Comparison of ENCODE assay signal across 8 mouse cellular contexts in genomic region chr14:25606372-25607140, GRCm38 (mm10).
A peak's percentile ranks its signal among the peaks of the same experiment; 100 is the strongest.
DNase-seq lines count a peak whose midpoint lies in the region; ATAC-seq and TF ChIP-seq lines count a peak whose summit lies in the region.

No protein-coding gene starts in this region.

- DNase-seq in CD4-positive helper T cell, adult 2 months (ENCODE audit: low read depth, low spot score), result peak; percentile 82
- DNase-seq in MN1 (ENCODE audit: low spot score), result peak; percentile 67
- peak; percentile 81 for DNase-seq in embryonic facial prominence, embryonic 14.5 days (ENCODE audit: low spot score)
- peak; percentile 85 for DNase-seq in kidney, postnatal 0 days (ENCODE audit: low spot score)
- peak; percentile 86 for DNase-seq in lung, postnatal 36 days
- DNase-seq in urinary bladder, postnatal 4 days (ENCODE audit: low spot score in 2 of 2), result no peak

- H3K4me2 ChIP-seq in embryonic facial prominence, embryonic 14.5 days (ENCODE audit: low read depth, low read length), result peak overlapping the region; percentile 99
- H3K4me2 ChIP-seq in heart, embryonic 16.5 days (ENCODE audit: low read depth, low read length), result peak overlapping the region; percentile 99
- peak overlapping the region; percentile 99 for H3K4me2 ChIP-seq in kidney, postnatal 0 days (ENCODE audit: low read length)

- no peak for TF ChIP-seq CTCF in kidney, postnatal 0 days (IDR thresholded peaks at IDR 0.05; ENCODE audit: low read depth)
- TF ChIP-seq CTCF in small intestine, adult 2 months (IDR thresholded peaks at IDR 0.05; ENCODE audit: extremely low read depth, insufficient read length, insufficient replicate concordance, low read depth, low read length), result no peak

- no peaks in the 10 kb centered on the region for H3K36me3 ChIP-seq in embryonic facial prominence, embryonic 14.5 days (ENCODE audit: control insufficient read depth, insufficient read depth, low read length)
- H3K36me3 ChIP-seq in heart, embryonic 16.5 days (ENCODE audit: control insufficient read depth, insufficient read depth), result no peaks in the 10 kb centered on the region
- H3K36me3 ChIP-seq in kidney, postnatal 0 days (ENCODE audit: insufficient read depth, low read length), result no peaks in the 10 kb centered on the region
- no peaks in the 10 kb centered on the region for H3K36me3 ChIP-seq in small intestine, adult 2 months (ENCODE audit: control insufficient read depth, insufficient read depth, low read length)

- H3K27ac ChIP-seq in embryonic facial prominence, embryonic 14.5 days (replicated peaks; ENCODE audit: low read depth, low read length), result peak overlapping the region; percentile 90
- peak overlapping the region; percentile 92 for H3K27ac ChIP-seq in heart, embryonic 16.5 days (ENCODE audit: low read length)
- peak overlapping the region; percentile 72 for H3K27ac ChIP-seq in kidney, postnatal 0 days
- no peak overlapping the region for H3K27ac ChIP-seq in small intestine, adult 2 months (ENCODE audit: insufficient read depth, low read depth, low read length)

- ATAC-seq in embryonic facial prominence, embryonic 14.5 days (ENCODE audit: low read depth), result peak; percentile 12
- peak; percentile 69 for ATAC-seq in heart, embryonic 16.5 days (replicated peaks; ENCODE audit: extremely low read depth, insufficient read depth, low FRiP score)
- ATAC-seq in kidney, postnatal 0 days (replicated peaks; ENCODE audit: low FRiP score, low read depth), result peak; percentile 37; the same call in 1 of the 2 replicates

- H3K9me3 ChIP-seq in embryonic facial prominence, embryonic 14.5 days (ENCODE audit: control insufficient read depth, low read length), result no peaks in the 10 kb centered on the region
- H3K9me3 ChIP-seq in heart, embryonic 16.5 days (replicated peaks; ENCODE audit: control insufficient read depth, low read length), result no peaks in the 10 kb centered on the region
- H3K9me3 ChIP-seq in kidney, postnatal 0 days (replicated peaks; ENCODE audit: low read length), result no peaks in the 10 kb centered on the region

- peak overlapping the region; percentile 78 for H3K4me3 ChIP-seq in embryonic facial prominence, embryonic 14.5 days (ENCODE audit: low read depth, low read length)
- H3K4me3 ChIP-seq in heart, embryonic 16.5 days (ENCODE audit: low read length), result peak overlapping the region; percentile 67
- H3K4me3 ChIP-seq in kidney, postnatal 0 days (replicated peaks; ENCODE audit: low read depth, low read length), result peak overlapping the region; percentile 68
- H3K4me3 ChIP-seq in small intestine, adult 2 months (ENCODE audit: low read depth, low read length), result peak overlapping the region; percentile 64

- TF ChIP-seq POLR2A in small intestine, adult 2 months (IDR thresholded peaks at IDR 0.05; ENCODE audit: low read depth, low read length), result no peak; the same call in 1 of the 2 replicates

- WGBS in embryonic facial prominence, embryonic 14.5 days, result 4% methylated on average over 18 of the region's 31 CpGs
- 3% methylated on average over 31 of the region's 31 CpGs for WGBS in heart, embryonic 16.5 days
- WGBS in kidney, postnatal 0 days, result 3% methylated on average over 30 of the region's 31 CpGs
- 7% methylated on average over 31 of the region's 31 CpGs for WGBS in small intestine, adult 2 months

- H3K27me3 ChIP-seq in embryonic facial prominence, embryonic 14.5 days (replicated peaks; ENCODE audit: control insufficient read depth, insufficient read depth, low read length), result no peaks in the 10 kb centered on the region
- no peaks in the 10 kb centered on the region for H3K27me3 ChIP-seq in heart, embryonic 16.5 days (ENCODE audit: control insufficient read depth, insufficient read depth, low read length)
- no peaks in the 10 kb centered on the region for H3K27me3 ChIP-seq in kidney, postnatal 0 days (ENCODE audit: insufficient read depth, low read length)
- no peaks in the 10 kb centered on the region for H3K27me3 ChIP-seq in small intestine, adult 2 months (ENCODE audit: control insufficient read depth, insufficient read depth, low read length)

- peak overlapping the region; percentile 86 for H3K9ac ChIP-seq in embryonic facial prominence, embryonic 14.5 days (ENCODE audit: low read depth, low read length)
- H3K9ac ChIP-seq in heart, embryonic 16.5 days (ENCODE audit: low read length), result peak overlapping the region; percentile 92
- peak overlapping the region; percentile 86 for H3K9ac ChIP-seq in kidney, postnatal 0 days (ENCODE audit: low read depth, low read length)

- peaks cover 72% of the 10 kb centered on the region for H3K4me1 ChIP-seq in embryonic facial prominence, embryonic 14.5 days (ENCODE audit: control insufficient read depth, insufficient read depth, low read length)
- peaks cover 71% of the 10 kb centered on the region for H3K4me1 ChIP-seq in heart, embryonic 16.5 days (ENCODE audit: control insufficient read depth, insufficient read depth, low read length)
- H3K4me1 ChIP-seq in kidney, postnatal 0 days (replicated peaks; ENCODE audit: insufficient read depth, low read length), result peaks cover 34% of the 10 kb centered on the region
- peaks cover 18% of the 10 kb centered on the region for H3K4me1 ChIP-seq in small intestine, adult 2 months (ENCODE audit: control insufficient read depth, insufficient read depth, insufficient read length, low read length)

Comparison
In these comparisons a context has a peak if more than half of its experiments do, and no peak if none do; other contexts are left out.
1. DNase-seq: peak in CD4-positive helper T cell, adult 2 months (single experiment), MN1 (single experiment), embryonic facial prominence, embryonic 14.5 days (single experiment), kidney, postnatal 0 days (single experiment) and lung, postnatal 36 days (single experiment); none in urinary bladder, postnatal 4 days (0 of 2).
2. ATAC-seq: peak in every context shown above with its lines; median percentile 69 in heart, embryonic 16.5 days; 37 in kidney, postnatal 0 days; 12 in embryonic facial prominence, embryonic 14.5 days.
3. Peak in every context shown above with its lines, with median percentiles within 50 percentile points of each other: H3K4me2 ChIP-seq, H3K4me3 ChIP-seq and H3K9ac ChIP-seq.